Mouse (Mus musculus) ovary, adult 10 weeks (tissue): Measurements from ENCODE around the gene Scgb1c1. TPM values are rescaled to one million over a fixed set of nuclear protein-coding genes. Genes with fewer than 3 reads are reported as not detected.

ENCODE experiments used
- polyA plus RNA-seq: library from polyadenylated mRNA; stranded (reverse); fragments of 350-450 nt; fragmentation: Illumina TruSeq; extraction: RNeasy Lipid Tissue Mini Kit (QIAGEN cat#74804); gene quantifications from one replicate; pipeline ENCODE4 v1.2.3, GENCODE M21; 2014

The Scgb1c1 gene
- not detected for polyA plus RNA-seq

DNA sequence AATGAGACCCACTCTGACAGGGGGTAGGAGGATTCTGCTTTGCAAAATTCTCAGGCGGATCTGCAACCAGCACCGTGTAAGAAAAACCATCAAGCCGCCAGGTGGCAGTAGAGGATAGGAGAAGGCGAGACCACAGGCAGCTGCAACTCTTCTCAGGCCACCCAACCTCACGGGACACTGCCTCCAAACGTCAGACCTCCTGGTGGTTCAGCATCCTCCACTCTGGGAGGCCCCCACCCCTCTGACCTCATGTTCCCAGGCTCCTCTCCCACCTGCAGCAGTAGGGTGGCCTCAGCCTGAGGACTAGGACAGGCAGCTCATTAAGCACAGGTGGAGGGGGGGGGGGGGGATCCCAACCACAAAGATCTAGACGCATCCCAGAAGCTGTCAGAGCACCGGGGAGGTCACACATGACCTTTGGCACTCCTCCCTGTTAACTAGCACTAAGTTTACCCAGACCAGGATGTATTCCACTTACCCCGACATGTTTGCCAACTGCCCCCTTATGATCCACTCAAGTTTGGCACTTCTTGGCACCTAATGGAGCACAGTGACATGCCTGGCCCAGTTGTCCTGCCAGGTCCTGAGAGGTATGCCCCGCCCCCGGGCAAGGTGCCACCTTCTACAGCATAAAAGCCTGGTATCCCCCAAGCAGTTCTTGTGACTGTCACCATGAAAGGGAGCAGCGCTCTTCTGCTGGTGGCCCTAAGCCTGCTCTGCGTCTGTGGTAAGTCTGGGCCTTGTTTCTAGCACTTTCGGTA is at the start of gene Scgb1c1:
Gene Scgb1c1, plus strand, starts transcription at position 643 of the 761 bp plus-strand sequence.

DNA sequence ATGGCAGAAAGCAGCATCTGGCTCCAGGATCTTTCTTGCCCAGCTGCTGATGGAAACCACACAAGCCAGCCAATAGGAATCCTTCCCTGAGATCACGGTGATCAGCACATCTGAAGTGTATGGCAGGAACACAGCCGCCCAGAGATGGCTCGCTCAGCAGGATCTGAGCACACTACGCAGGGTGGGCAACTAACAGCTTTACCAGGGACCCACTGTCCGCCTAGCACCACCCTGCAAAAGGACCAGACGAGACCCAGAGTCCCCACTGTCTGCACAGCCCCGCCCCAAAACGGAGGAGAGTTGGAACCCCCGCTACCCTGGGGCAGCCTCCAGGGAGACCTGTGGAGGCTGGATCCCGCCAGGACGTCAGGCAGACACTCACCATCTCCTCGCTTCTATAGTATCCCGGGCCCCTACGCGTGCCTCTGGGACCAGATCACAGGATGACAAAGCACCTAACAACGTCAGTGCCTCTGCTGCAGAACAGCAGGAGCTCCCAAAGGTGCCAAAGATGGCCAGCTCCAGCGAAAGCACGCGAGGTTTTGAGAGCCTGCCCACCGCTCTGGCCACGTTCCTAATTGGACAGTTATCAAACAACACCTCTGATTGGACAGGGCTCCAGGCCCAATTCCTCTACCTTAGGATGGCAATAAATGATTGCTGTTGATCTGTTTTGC is 23.6 kb upstream of the Scgb1c1 start, which contains the start of gene Zfp941:
Gene Zfp941, minus strand, starts transcription at position 526 of the 677 bp plus-strand sequence.

DNA sequence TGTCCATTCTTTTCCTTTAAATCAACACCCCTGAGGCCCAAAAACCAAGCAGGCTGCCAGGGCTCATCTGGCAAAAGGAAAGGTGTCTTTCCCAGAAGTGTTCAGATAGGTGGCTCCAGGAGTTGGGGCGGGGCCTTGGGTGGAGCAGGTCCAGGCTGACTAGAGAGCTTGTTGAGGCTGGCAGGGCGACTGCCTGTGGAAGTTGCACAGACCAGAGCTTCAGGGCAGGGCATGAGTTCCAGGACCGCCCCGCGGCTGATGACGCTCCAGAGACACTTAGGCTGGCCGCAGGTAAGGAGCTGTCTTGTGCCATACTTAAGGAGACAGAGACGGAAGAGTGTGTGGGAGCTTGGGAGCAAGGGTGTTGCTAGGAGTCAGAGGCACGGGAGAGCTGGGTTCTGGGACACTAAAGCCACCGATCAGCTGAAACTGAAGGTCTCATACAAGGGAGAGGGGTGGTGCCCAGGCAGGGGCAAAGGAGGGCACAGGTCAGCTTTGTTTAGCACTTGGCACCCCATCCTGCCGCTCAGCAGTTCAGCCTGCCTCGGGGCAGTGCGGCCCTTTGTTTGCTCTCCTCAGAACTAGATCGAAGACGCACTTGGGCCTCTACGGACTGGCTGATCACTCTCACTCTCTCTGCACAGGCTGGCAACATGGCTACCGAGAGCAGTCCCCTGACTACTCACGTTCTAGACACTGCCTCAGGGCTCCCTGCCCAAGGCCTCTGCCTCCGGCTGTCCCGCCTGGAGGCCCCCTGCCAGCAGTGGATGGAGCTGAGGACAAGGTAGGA is 10.2 kb upstream of the Scgb1c1 start, which contains the start of gene Urah:
Gene Urah, plus strand, starts transcription at position 51 of the 790 bp plus-strand sequence.

DNA sequence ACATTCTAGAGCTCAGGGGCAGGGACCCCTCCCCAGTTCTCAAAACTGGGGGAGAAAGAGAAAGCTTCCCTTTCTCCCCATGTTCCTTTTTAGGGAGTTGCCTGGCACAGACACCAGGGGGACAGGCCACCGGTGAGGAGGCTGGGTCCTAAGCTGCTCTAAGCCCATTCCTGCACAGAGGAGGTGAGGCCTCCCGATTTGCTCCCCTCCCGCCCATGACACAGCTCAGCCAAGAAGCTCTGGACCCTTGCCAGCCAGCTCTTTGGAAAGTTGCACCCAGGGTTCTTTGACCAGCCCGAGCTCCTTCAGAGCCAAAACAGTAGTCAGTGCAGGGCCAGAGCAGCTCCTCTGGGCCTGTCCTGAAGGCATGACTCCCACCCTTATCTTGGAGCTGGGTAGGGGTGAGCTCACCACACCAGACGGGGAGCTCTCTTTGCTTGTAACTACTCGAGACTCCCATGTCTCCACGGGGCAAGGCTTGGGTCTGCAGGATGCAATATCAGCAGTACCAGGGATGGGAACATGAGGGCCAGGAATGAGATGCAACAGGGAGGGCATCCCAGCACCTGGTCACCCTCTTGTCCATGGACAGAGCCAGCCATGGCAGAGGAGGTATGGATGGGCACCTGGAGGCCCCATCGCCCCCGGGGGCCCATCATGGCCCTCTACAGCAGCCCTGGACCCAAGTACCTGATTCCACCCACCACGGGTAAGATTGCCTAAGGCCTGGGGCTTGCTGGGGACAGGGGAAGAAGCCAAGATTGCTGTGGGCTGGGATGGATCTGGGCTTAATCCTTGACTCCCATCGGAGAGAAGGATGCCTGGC is 2.6 kb downstream of the Scgb1c1 start, which contains the start of gene Odf3:
Gene Odf3, plus strand, starts transcription at position 51 of the 826 bp plus-strand sequence.

DNA sequence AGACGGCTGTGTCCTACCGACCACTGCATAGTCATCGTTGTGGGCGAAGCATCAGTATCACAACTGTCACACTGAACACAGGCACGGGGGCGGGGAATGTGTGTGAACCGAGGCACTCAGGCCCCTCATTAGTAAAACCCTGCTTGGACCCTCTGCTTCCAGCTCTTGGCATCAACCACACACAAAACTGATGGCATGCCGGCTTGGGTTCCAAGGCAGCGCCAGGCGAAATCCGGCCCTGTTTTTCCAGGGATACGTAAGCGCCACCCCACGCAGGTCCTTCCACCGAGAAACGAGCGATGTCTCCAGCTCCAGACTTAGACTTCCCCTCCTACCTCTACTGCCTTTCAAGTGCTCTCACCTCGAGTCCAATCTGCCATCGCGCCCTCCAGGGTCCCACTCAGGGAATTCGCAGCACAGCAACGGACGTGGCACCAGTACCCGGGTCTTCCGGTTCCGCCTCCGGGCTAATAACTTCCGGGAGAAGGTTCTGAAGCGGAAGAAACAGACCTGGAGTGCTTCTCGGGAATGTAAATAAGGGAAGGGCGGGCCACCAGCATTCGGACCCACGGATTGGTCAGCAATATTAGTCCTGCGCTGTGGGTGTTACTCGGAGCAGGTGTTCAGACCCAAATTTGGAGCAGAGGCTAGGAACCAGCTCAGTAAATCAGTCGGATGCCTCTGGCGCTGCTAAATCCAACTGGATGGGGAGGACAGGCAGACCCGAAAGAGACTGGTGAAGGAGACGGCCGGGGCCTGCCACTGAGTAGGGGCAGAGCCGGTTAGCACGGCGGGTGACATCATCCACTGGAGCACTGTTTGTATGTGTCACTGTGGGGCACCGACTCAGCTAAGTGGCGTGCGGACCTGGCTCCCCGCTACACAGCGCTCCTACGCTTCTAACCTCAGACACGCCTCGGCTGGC is 10.8 kb downstream of the Scgb1c1 start, which contains the start of gene Gm45785:
Gene Gm45785, minus strand, starts transcription at position 472 of the 925 bp plus-strand sequence.

DNA sequence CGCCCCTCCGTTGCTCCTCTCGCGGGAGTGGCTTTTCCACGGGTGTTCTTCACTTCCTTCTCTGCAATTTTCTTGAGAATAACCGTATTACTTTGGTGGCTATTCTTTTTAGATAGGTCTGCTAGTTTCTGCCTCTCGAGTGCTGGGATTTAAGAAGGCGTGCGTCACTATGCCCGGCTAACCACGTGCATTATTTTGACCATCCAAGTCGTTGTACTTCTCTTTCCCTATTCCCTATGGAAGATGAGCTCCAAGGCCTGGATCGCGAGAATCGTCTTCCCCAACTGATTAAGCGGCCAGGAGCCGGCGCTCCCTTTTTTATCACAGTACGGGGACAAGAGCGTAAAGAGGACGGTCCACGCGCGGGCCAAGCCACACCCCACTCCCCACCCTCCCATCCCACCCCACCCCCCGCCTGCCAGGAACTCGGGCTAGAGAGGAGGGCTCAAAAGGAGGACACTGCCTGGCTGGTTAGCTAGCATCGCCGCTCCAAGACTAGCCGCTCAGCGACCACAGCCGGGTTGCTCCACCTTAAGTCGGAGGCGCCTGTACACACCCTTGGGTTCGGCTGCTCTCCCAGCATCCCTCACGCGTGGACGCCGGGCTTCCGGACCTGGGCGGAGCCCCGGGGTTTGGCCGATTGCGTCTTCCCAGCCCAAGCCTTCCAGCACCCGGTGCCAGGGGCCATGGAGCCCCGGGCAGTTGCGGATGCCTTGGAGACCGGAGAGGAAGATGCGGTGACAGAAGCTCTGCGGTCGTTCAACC is 11.6 kb downstream of the Scgb1c1 start, which contains the start of gene Ric8a:
Gene Ric8a, plus strand, starts transcription at position 173 of the 765 bp plus-strand sequence.

DNA sequence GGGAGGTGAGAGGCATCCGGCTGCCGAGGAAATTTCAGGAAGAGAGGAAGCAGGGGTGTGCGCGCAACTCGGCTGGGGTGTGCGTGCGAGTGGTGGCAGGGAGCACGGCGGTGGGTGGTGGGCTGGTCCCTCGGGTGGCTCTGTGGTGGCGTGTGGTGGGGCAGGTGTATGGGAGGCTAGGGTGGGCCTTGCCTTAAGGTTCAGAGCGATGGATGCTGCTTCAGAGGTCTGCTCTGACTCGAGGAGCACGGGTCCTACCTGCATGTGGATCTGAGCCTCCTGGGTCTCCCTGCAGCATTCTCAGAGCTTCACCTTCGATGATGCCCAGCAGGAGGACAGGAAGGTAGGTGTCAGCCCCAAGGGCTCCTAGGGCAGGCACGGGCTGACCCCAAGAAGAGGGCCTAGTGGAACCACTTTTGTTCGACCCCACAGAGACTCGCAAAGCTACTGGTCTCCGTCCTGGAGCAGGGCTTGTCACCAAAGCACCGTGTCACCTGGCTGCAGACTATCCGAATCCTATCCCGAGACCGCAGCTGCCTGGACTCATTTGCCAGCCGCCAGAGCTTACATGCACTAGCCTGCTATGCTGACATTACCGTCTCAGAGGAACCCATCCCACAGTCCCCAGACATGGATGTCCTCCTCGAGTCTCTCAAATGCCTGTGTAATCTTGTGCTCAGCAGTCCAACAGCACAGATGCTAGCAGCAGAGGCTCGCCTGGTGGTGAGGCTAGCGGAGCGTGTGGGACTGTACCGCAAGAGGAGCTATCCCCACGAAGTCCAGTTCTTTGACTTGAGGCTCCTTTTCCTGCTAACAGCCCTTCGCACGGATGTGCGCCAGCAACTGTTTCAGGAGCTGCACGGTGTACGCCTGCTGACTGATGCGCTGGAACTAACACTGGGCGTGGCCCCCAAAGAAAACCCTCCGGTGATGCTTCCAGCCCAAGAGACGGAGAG is 12.5 kb downstream of the Scgb1c1 start, which contains the start of gene Bet1l:
Gene Bet1l, minus strand, starts transcription at position 28 of the 956 bp plus-strand sequence.

DNA sequence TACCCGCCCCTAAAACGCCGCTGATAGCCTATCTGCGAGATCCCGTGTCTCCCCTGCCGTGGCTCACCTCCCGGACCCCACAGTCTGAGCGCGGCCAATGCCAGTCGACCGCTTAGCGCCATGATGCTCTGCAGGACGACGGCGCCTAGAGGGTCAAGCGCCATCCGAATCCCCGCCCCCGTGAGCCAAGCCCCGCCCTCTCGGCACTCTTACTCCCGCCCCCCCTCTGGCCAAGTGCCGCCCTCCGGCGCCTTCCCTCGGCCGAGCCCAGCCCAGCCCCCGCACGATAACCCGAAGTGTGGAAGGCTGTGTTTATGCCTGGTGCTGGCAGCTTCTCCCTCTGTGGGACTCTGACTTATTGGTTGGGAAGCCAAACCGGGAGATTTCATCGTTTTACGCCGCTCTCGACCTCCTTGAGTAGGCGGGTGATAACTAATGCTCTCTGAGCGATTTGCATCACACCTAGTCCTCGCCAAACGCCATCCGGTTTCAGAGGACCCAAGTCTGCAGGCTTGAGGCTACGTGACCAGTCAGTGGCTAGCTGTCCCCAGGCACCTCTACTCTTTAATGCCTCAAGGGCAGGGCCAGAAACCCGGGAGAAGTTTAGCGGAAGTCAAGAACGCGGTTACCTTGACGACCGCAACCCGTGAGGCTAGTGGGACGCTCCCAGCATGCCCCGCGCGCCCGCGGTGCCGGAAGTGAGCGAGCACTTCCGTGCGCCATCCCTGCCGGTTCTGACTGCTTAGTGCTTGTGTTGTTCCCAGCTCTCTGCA is 36.5 kb downstream of the Scgb1c1 start, which contains the start of the genes Psmd13 and Sirt3:
Gene Psmd13, plus strand, starts transcription at position 273 of the 773 bp plus-strand sequence.
Gene Sirt3, minus strand, starts transcription at position 614 of the 773 bp plus-strand sequence.

Other genes starting within 250 kb of the Scgb1c1 start
- not detected for gene Olfr46, start 244.3 kb upstream of the Scgb1c1 start, polyA plus RNA-seq
- not detected for gene Olfr61, start 216.6 kb upstream of the Scgb1c1 start, polyA plus RNA-seq
- not detected for gene Olfr53, start 199.1 kb upstream of the Scgb1c1 start, polyA plus RNA-seq
- gene Olfr539, start 185.6 kb upstream of the Scgb1c1 start, polyA plus RNA-seq, result not detected
- gene Olfr45, start 163.6 kb upstream of the Scgb1c1 start, polyA plus RNA-seq, result not detected
- not detected for gene Olfr541, start 148.3 kb upstream of the Scgb1c1 start, polyA plus RNA-seq
- 42.0 TPM for gene Cyp2e1, start 81.8 kb upstream of the Scgb1c1 start, polyA plus RNA-seq
- not detected for gene Syce1, start 57.7 kb upstream of the Scgb1c1 start, polyA plus RNA-seq
- gene Zfp941, start 23.4 kb upstream of the Scgb1c1 start, polyA plus RNA-seq, result 0.91 TPM
- 1.1 TPM for gene Urah, start 10.5 kb upstream of the Scgb1c1 start, polyA plus RNA-seq
- not detected for gene Odf3, start 2.3 kb downstream of the Scgb1c1 start, polyA plus RNA-seq
- not detected for gene Gm45785, start 10.8 kb downstream of the Scgb1c1 start, polyA plus RNA-seq
- 3.4 TPM for gene Ric8a, start 11.4 kb downstream of the Scgb1c1 start, polyA plus RNA-seq
- gene Bet1l, start 12.0 kb downstream of the Scgb1c1 start, polyA plus RNA-seq, result 1.5 TPM
- 107 TPM for gene Psmd13, start 36.4 kb downstream of the Scgb1c1 start, polyA plus RNA-seq
- gene Sirt3, start 36.8 kb downstream of the Scgb1c1 start, polyA plus RNA-seq, result 1.9 TPM
- not detected for gene Cox8b, start 54.9 kb downstream of the Scgb1c1 start, polyA plus RNA-seq
- not detected for gene Nlrp6, start 75.4 kb downstream of the Scgb1c1 start, polyA plus RNA-seq
- 1.5 TPM for gene Pgghg, start 95.8 kb downstream of the Scgb1c1 start, polyA plus RNA-seq
- gene Ifitm5, start 104.7 kb downstream of the Scgb1c1 start, polyA plus RNA-seq, result not detected
- not detected for gene Gm45717, start 110.4 kb downstream of the Scgb1c1 start, polyA plus RNA-seq
- gene Ifitm2, start 110.4 kb downstream of the Scgb1c1 start, polyA plus RNA-seq, result 100 TPM
- 17.8 TPM for gene Ifitm1, start 121.7 kb downstream of the Scgb1c1 start, polyA plus RNA-seq
- 13.0 TPM for gene Ifitm3, start 165.2 kb downstream of the Scgb1c1 start, polyA plus RNA-seq
- 3.7 TPM for gene Ifitm6, start 172.4 kb downstream of the Scgb1c1 start, polyA plus RNA-seq
- not detected for gene Gm17387, start 183.6 kb downstream of the Scgb1c1 start, polyA plus RNA-seq
- not detected for gene B4galnt4, start 215.6 kb downstream of the Scgb1c1 start, polyA plus RNA-seq
- gene Pkp3, start 232.7 kb downstream of the Scgb1c1 start, polyA plus RNA-seq, result not detected